Mouse (Mus musculus) kidney, postnatal 4 days (tissue): ENCODE results near the gene Dut.

Source experiments
- DNase-seq, 2 experiments: peaks; one replicate each; pipeline ENCODE4 v3.0.0; 2021; ENCODE audit warnings: mixed read lengths in 2 of 2

Gene Dut

GRCm38 (mm10) chr2:125247108-125247961, at the start of gene Dut:
Gene Dut, plus strand, starts transcription at chr2:125247190.
- DNase-seq, result peak; percentile 93 to 97

GRCm38 (mm10) chr2:125208894-125209596, 37.9 kb upstream of the Dut start:
- DNase-seq, result no peak

GRCm38 (mm10) chr2:125211831-125212510, 35.0 kb upstream of the Dut start:
- no peak for DNase-seq

DNA sequence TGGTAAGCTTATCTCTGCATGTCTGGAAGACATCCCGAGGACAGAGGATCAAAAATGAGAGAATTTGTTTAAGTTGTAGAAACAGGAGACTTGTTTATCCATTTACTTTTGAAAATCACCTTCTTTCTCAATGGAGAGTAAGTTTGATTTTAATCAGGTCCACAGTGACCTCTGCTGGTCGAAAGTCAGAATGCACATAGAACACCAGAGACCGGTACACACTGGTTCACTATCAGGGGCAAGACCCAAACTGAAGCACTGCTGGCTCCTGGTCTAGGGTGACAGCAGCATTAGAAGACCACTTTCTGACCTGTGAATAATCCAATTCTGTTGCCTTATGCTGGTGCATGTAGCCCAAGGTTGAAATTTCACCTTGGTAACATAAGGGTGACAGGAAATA, 32.4 kb upstream of the Dut start:
- DNase-seq, result peak; percentile 79 to 82

GRCm38 (mm10) chr2:125217286-125217685, 29.7 kb upstream of the Dut start:
- DNase-seq, result no peak

DNA sequence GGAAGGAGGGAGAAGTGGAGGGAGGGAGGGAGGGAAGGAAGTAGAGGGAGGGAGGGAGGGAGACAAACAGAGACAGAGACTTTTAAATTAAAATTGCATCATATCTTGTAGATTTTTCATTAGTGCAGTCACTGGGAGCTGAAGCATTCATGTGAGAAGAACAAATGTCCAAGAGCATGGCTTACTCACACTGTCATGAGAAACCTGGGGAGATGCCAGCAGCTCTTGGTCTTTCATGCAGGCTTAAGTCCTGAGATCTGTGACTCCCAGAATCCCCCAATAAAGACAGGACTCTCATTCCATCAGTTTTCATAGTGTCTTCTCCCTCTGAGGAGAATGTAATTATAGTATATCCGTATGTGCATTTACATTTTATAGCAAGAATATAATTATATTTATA, 28.4 kb upstream of the Dut start:
- DNase-seq, result no peak

DNA sequence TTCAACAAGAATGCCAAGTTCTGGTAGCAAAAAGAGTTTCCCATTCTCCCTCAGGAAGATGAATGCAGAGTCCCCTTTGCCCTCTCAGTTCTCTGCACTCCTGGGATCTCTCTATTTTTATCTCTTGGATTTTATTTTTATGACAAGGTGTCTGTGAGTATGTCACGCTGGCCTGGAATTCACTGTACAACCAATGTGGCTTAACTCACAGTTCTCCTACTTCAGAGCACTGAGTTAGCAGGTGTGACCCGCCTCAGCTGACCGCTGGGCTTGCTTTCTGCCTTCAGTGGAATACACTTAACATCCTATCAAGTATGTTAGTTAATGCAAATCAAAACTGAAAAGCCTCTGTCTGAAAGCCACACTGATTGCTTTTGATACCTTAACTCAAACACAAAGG, 27.7 kb upstream of the Dut start:
- DNase-seq, result no peak

GRCm38 (mm10) chr2:125221673-125222072, 25.3 kb upstream of the Dut start:
- DNase-seq, result no peak

DNA sequence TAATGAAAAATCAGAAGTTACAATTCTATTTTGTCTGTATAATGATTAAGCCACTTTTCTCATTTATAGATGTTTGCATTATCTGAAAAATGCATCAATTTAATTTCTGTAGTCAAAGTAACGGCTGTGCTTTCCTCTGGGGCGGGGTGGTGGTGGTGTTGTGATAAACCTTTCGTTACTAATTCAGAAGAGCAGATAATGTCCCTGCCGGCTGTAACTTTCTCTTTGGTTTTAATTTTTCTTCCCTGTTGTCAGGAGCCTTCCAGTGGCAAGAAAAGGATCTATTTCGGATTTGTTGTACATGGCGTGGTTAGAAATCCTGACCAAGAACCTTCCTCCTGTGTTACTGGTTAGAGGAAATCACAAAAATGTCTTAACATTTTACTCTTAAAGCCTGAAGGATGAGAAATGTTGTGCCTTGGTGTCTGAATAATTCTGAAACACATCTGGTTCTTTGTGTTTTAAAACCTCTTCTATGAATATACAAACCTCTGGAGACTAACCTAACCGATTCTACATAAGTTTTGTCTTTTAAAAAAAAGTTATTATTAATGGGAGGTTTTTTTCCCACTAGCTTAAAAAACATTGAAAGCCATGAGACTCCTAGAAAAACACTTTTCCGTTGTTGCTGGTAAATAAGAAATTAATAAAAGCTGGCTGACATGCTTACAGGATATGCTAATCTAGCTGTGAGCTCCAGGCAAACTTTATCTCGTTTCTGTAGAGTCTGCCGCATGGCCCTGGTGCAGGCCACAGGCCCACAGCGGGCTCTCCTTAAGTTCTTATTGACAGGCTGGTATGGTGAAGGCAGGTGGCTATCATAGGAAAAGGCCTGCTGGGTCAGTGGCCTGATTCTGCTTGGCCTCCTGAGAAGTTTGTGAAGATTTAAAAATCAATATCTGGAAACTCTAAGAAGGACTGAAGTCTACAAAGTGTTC, 18.2 kb upstream of the Dut start:
- DNase-seq, result no peak

DNA sequence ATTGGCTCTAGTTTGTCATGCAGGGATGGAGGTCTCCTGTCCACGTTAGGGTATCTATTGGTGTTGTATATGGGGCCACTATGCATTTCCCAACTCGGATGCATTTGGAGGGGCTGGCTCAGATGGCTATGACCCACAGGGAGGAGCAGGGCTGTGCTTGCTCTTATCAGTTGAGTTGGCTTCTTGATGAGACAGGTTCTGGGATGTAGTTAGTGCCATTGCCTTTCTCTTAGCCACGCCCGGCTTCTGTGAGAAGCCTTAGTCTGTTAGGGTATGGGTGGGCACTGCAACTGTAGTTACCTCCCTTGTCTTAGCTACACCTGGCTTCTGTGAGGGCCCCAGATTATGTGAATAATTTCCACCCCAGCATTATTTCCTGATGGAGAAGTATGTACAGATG, 14.8 kb upstream of the Dut start:
- no peak for DNase-seq

GRCm38 (mm10) chr2:125233537-125233936, 13.5 kb upstream of the Dut start:
- DNase-seq, result no peak

GRCm38 (mm10) chr2:125234049-125234448, 12.9 kb upstream of the Dut start:
- DNase-seq, result no peak

- DNase-seq, result no peak
Observed at GRCm38 (mm10) chr2:125245545-125246285, 1.3 kb upstream of the Dut start.

- DNase-seq, result no peak
Observed at GRCm38 (mm10) chr2:125246669-125247068, 321 bp upstream of the Dut start.

- no peak for DNase-seq
Observed at GRCm38 (mm10) chr2:125247962-125248235, 909 bp downstream of the Dut start.

DNA sequence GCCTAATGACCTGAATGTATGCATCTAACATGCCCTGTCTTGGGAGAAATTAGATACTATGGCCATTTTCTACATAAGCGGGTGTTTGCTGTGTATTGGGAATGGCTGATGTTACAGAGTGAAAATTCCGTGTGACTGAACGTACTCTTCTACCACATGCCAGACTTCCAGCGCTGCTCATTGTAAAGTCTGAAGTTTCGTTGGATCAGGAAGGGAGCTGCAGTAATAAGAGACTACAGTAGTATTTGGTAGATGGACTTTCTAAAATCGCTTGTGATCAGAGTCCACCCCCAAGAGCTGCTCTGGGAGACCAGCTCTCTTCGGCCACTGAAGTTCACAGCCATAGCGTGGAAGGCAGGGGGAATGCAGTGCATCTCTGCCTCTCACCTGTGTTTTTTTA, 1.3 kb downstream of the Dut start:
- peak in 1 of 2 experiments; percentile 16 for DNase-seq

GRCm38 (mm10) chr2:125249339-125249738, 2.3 kb downstream of the Dut start:
- DNase-seq, result no peak

- DNase-seq, result no peak
Observed at GRCm38 (mm10) chr2:125249874-125250273, 2.9 kb downstream of the Dut start.

GRCm38 (mm10) chr2:125251781-125252180, 4.8 kb downstream of the Dut start:
- DNase-seq, result peak; percentile 17 to 26

GRCm38 (mm10) chr2:125252275-125252674, 5.3 kb downstream of the Dut start:
- peak; percentile 63 to 69 for DNase-seq

DNA sequence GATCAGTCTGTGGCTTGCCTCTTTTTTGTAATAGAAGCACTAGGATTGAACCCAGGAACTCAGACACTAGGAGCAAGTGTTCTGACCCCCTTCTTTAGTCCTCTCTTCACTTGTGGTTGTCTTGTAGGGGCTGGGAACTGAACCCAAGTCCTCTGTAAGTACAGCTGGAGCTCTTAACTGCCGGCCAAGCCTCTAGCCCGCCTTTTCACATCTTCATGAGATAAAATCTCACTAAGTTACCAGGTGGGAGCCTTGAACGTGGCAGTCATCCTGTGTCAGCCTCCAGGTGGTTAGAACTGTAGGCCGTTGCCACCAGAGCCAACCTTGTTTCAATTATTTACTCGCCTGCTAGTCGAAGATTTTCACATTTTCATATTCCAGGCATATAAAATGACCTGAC, 6.7 kb downstream of the Dut start:
- no peak for DNase-seq

GRCm38 (mm10) chr2:125254630-125255029, 7.6 kb downstream of the Dut start:
- DNase-seq, result no peak
